In genomic region chr10:94230172-94230981, GRCm38 (mm10) we compare ENCODE assay signal across 10 mouse cellular contexts. TPM values are rescaled to one million over a fixed set of nuclear protein-coding genes. Genes with fewer than 3 reads are reported as not detected.
DNase-seq lines count a peak whose midpoint lies in the region; ATAC-seq and TF ChIP-seq lines count a peak whose summit lies in the region.
"Had no signal": no experiment of that assay in that cellular context is flagged by ENCODE, and none has a peak within 500 bp of the region (broad histone marks: within the 10 kb centered on the region; RNA-seq: fewer than 3 reads in every experiment).

No protein-coding gene starts in this region.

- no peaks in the 10 kb centered on the region for H3K27me3 ChIP-seq in hindbrain, embryonic 11.5 days (ENCODE audit: control insufficient read depth, insufficient read depth, low read length)
- H3K27me3 ChIP-seq: embryonic facial prominence, embryonic 12.5 days; limb, embryonic 13.5 days had no signal

- H3K36me3 ChIP-seq in hindbrain, embryonic 11.5 days (ENCODE audit: control insufficient read depth, insufficient read depth, low read length): no peaks in the 10 kb centered on the region
- H3K36me3 ChIP-seq: embryonic facial prominence, embryonic 12.5 days; limb, embryonic 13.5 days had no signal

- ATAC-seq in hindbrain, embryonic 11.5 days (ENCODE audit: low FRiP score): peak; percentile 93
- no peak for ATAC-seq in granulocyte monocyte progenitor cell, adult 5-6 weeks (replicated peaks; ENCODE audit: poor library complexity, severe bottlenecking)

- no peak for TF ChIP-seq CTCF in lung, adult 2 months (IDR thresholded peaks at IDR 0.05; ENCODE audit: insufficient read depth, low read length)

- H3K4me2 ChIP-seq in hindbrain, embryonic 11.5 days (replicated peaks; ENCODE audit: low read depth, low read length): 0 out of 2 replicates have a peak overlapping the region, but pooled peaks have one; percentile 17
- H3K4me2 ChIP-seq: embryonic facial prominence, embryonic 12.5 days; limb, embryonic 13.5 days had no signal

- no peak overlapping the region for H3K9ac ChIP-seq in hindbrain, embryonic 11.5 days (ENCODE audit: low read depth, low read length)
- H3K9ac ChIP-seq: embryonic facial prominence, embryonic 12.5 days; limb, embryonic 13.5 days had no signal

- no peak for TF ChIP-seq POLR2A in lung, adult 2 months (IDR thresholded peaks at IDR 0.05; ENCODE audit: borderline replicate concordance, extremely low read depth, low read depth, low read length)

- 26% methylated on average over 19 of the region's 19 CpGs for WGBS in hindbrain, embryonic 11.5 days
- 67% methylated on average over 19 of the region's 19 CpGs for WGBS in lung, adult 2 months

- no peak overlapping the region for H3K4me3 ChIP-seq in hindbrain, embryonic 11.5 days (ENCODE audit: low read depth, low read length)
- H3K4me3 ChIP-seq in lung, adult 2 months (replicated peaks; ENCODE audit: extremely low read depth, low read depth, low read length): no peak overlapping the region
- H3K4me3 ChIP-seq: embryonic facial prominence, embryonic 12.5 days; limb, embryonic 13.5 days had no signal

- no peaks in the 10 kb centered on the region for H3K9me3 ChIP-seq in hindbrain, embryonic 11.5 days (ENCODE audit: control insufficient read depth, low read length)
- H3K9me3 ChIP-seq: embryonic facial prominence, embryonic 12.5 days; limb, embryonic 13.5 days had no signal

- peak; percentile 45 for DNase-seq in ZHBTc4 (ENCODE audit: low read depth, low spot score)
- peak; percentile 17 to 35 for DNase-seq in cerebellum, postnatal 36 days
- DNase-seq in hindbrain, embryonic 11.5 days (ENCODE audit: low spot score): peak; percentile 84
- DNase-seq in mesoderm, embryonic 11.5 days (ENCODE audit: low read depth, low spot score): peak; percentile 87
- peak; percentile 11 for DNase-seq in testis, postnatal 14 days (ENCODE audit: low spot score)
- no peak for DNase-seq in natural killer cell, adult 2 months (ENCODE audit: low spot score in 2 of 2)
- no peak for DNase-seq in lung, adult 2 months

- peak overlapping the region; percentile 76 for H3K27ac ChIP-seq in hindbrain, embryonic 11.5 days (ENCODE audit: low read depth, low read length)
- H3K27ac ChIP-seq: embryonic facial prominence, embryonic 12.5 days; limb, embryonic 13.5 days had no signal

- 0 out of 2 replicates have a peak, but pooled peaks cover 2% of the 10 kb centered on the region for H3K4me1 ChIP-seq in hindbrain, embryonic 11.5 days (replicated peaks; ENCODE audit: control insufficient read depth, insufficient read depth, low read length)
- no peaks in the 10 kb centered on the region for H3K4me1 ChIP-seq in lung, adult 2 months (ENCODE audit: control insufficient read depth, insufficient read depth, low read length)
- H3K4me1 ChIP-seq: embryonic facial prominence, embryonic 12.5 days; limb, embryonic 13.5 days had no signal

RNA-seq across cellular contexts. Expression of gene Ndufa12, which starts 31.9 kb away (rescaled TPM):
- 451 and 474 TPM in 2 replicates for polyA plus RNA-seq in hindbrain, embryonic 11.5 days (2014; fragmentation: Nextera tagmentation; extraction: Ambion mirVana)
- polyA plus RNA-seq in lung, adult 2 months (2012; rRNA removed): 35.4 and 61.4 TPM in 2 replicates
- 202 and 216 TPM in 2 replicates for total RNA-seq in granulocyte monocyte progenitor cell, adult 5-6 weeks (2014; fragmentation: Nextera tagmentation)
- total RNA-seq in granulocyte monocyte progenitor cell, adult 5-6 weeks (2017): 350 and 390 TPM in 2 replicates

Comparison
In these comparisons a context has a peak if more than half of its experiments do, and no peak if none do; other contexts are left out.
1. DNase-seq: peak in ZHBTc4 (single experiment), cerebellum, postnatal 36 days (2 of 2), hindbrain, embryonic 11.5 days (single experiment), mesoderm, embryonic 11.5 days (single experiment) and testis, postnatal 14 days (single experiment); none in natural killer cell, adult 2 months (0 of 2) and lung, adult 2 months (single experiment).